Mouse (Mus musculus) midbrain, embryonic 15.5 days (tissue): Measurements from ENCODE around the gene Trmt2a. TPM values are rescaled to one million over a fixed set of nuclear protein-coding genes. Genes with fewer than 3 reads are reported as not detected.

Experiments used
- ATAC-seq: fragments of 200-750 bp; cut with Nextera tagmentation; replicated peaks from 2 replicates; pipeline ENCODE4 v1.8.0; 2017; ENCODE audit warnings: moderate TSS enrichment
- H3K27ac ChIP-seq: fragments of 300-500 bp; sonication (generic); 2 replicates; pipeline ENCODE4 v1.5.1; 2015; ENCODE audit warnings: mild to moderate bottlenecking, inconsistent platforms
- H3K27me3 ChIP-seq: fragments of 300-500 bp; sonication (generic); replicated peaks from 2 replicates; pipeline ENCODE4 v1.6.1; 2015; ENCODE audit warnings: inconsistent platforms
- H3K36me3 ChIP-seq: fragments of 300-500 bp; sonication (generic); replicated peaks from 2 replicates; pipeline ENCODE4 v1.6.1; 2015; ENCODE audit warnings: inconsistent platforms
- H3K4me1 ChIP-seq: fragments of 300-500 bp; sonication (generic); 2 replicates; pipeline ENCODE4 v1.6.1; 2015; ENCODE audit warnings: inconsistent platforms
- H3K4me2 ChIP-seq: fragments of 300-500 bp; sonication (generic); 2 replicates; pipeline ENCODE4 v1.6.1; 2015; ENCODE audit warnings: inconsistent platforms, mild to moderate bottlenecking, moderate library complexity
- H3K4me3 ChIP-seq: fragments of 300-500 bp; sonication (generic); 2 replicates; pipeline ENCODE4 v1.5.1; 2015; ENCODE audit warnings: mild to moderate bottlenecking, inconsistent platforms
- H3K9ac ChIP-seq: fragments of 300-500 bp; sonication (generic); 2 replicates; pipeline ENCODE4 v1.6.1; 2015; ENCODE audit warnings: mild to moderate bottlenecking, inconsistent platforms
- H3K9me3 ChIP-seq: fragments of 300-500 bp; sonication (generic); 2 replicates; pipeline ENCODE4 v1.6.1; 2016; ENCODE audit warnings: inconsistent platforms
- WGBS: fragments of 180-500 bp; shearing (Covaris S2); methylation state at CpG from one replicate; pipeline ENCODE4 v1.1.7; 2015; ENCODE audit warnings: mixed read lengths; 5-methylcytosine and 5-hydroxymethylcytosine counted together
- polyA plus RNA-seq: library from polyadenylated mRNA; unstranded; fragments of >200 nt; fragmentation: Nextera tagmentation; extraction: Ambion mirVana; gene quantifications from 2 replicates; pipeline ENCODE4 v1.2.1, GENCODE M21; 2015

The Trmt2a gene
- polyA plus RNA-seq, 1 experiment from 2014 or later, result 107 TPM

GRCm38 (mm10) chr16:18220001-18220400 is 28.5 kb upstream of the Trmt2a start:
- WGBS, result 66% methylated on average over 8 of the region's 8 CpGs
- Histone ChIP-seq H3K27me3 (no peaks in the 10 kb centered on the region), H3K9me3 (no peaks in the 10 kb centered on the region), H3K4me1 (peaks cover 25% of the 10 kb centered on the region), H3K36me3 (peaks cover 28% of the 10 kb centered on the region), H3K27ac (no peak overlapping the region), H3K4me3 (no peak overlapping the region), H3K9ac (no peak overlapping the region), H3K4me2 (no peak overlapping the region)
- no peak for ATAC-seq

GRCm38 (mm10) chr16:18220856-18221542 is 27.5 kb upstream of the Trmt2a start:
- Histone ChIP-seq H3K4me2 (no peak overlapping the region), H3K9ac (no peak overlapping the region), H3K9me3 (no peaks in the 10 kb centered on the region), H3K27me3 (no peaks in the 10 kb centered on the region), H3K4me3 (no peak overlapping the region), H3K27ac (no peak overlapping the region), H3K36me3 (peaks cover 38% of the 10 kb centered on the region), H3K4me1 (peaks cover 15% of the 10 kb centered on the region)
- 91% methylated on average over 6 of the region's 6 CpGs for WGBS
- 0 out of 2 replicates have a peak, but pooled peaks have one; percentile 6 for ATAC-seq

GRCm38 (mm10) chr16:18221543-18221898 is 27.0 kb upstream of the Trmt2a start:
- H3K36me3 ChIP-seq, result peaks cover 38% of the 10 kb centered on the region
- H3K9me3 ChIP-seq, result no peaks in the 10 kb centered on the region
- WGBS, result 77% methylated on average over 11 of the region's 11 CpGs
- peaks cover 12% of the 10 kb centered on the region for H3K4me1 ChIP-seq
- no peak overlapping the region for H3K4me2 ChIP-seq
- no peak overlapping the region for H3K9ac ChIP-seq
- H3K4me3 ChIP-seq, result no peak overlapping the region
- no peaks in the 10 kb centered on the region for H3K27me3 ChIP-seq
- no peak for ATAC-seq
- no peak overlapping the region for H3K27ac ChIP-seq

GRCm38 (mm10) chr16:18222188-18222587 is 26.3 kb upstream of the Trmt2a start:
- H3K9me3 ChIP-seq, result no peaks in the 10 kb centered on the region
- no peak for ATAC-seq
- no peak overlapping the region for H3K9ac ChIP-seq
- H3K4me3 ChIP-seq, result no peak overlapping the region
- no peaks in the 10 kb centered on the region for H3K27me3 ChIP-seq
- H3K4me1 ChIP-seq, result peaks cover 12% of the 10 kb centered on the region
- peaks cover 43% of the 10 kb centered on the region for H3K36me3 ChIP-seq
- no peak overlapping the region for H3K4me2 ChIP-seq
- H3K27ac ChIP-seq, result no peak overlapping the region
- WGBS, result 88% methylated on average over 11 of the region's 11 CpGs

GRCm38 (mm10) chr16:18227187-18227586 is 21.3 kb upstream of the Trmt2a start:
- H3K36me3 ChIP-seq, result peaks cover 53% of the 10 kb centered on the region
- no peaks in the 10 kb centered on the region for H3K9me3 ChIP-seq
- no peaks in the 10 kb centered on the region for H3K27me3 ChIP-seq
- H3K9ac ChIP-seq, result no peak overlapping the region
- H3K27ac ChIP-seq, result no peak overlapping the region
- H3K4me1 ChIP-seq, result peaks cover 16% of the 10 kb centered on the region
- H3K4me3 ChIP-seq, result no peak overlapping the region
- 94% methylated on average over 13 of the region's 13 CpGs for WGBS
- H3K4me2 ChIP-seq, result no peak overlapping the region
- no peak for ATAC-seq

GRCm38 (mm10) chr16:18227897-18228422 is 20.5 kb upstream of the Trmt2a start:
- ATAC-seq, result no peak
- Histone ChIP-seq H3K9ac (no peak overlapping the region), H3K27ac (no peak overlapping the region), H3K9me3 (no peaks in the 10 kb centered on the region), H3K4me1 (peaks cover 16% of the 10 kb centered on the region), H3K36me3 (peaks cover 45% of the 10 kb centered on the region), H3K4me3 (no peak overlapping the region), H3K4me2 (no peak overlapping the region), H3K27me3 (no peaks in the 10 kb centered on the region)
- WGBS, result 95% methylated on average over 20 of the region's 20 CpGs

- no peak overlapping the region for H3K4me3 ChIP-seq
- no peak overlapping the region for H3K4me2 ChIP-seq
- H3K36me3 ChIP-seq, result peaks cover 36% of the 10 kb centered on the region
- H3K4me1 ChIP-seq, result peaks cover 24% of the 10 kb centered on the region
- WGBS, result 90% methylated on average over 4 of the region's 4 CpGs
- no peak overlapping the region for H3K9ac ChIP-seq
- ATAC-seq, result no peak
- no peaks in the 10 kb centered on the region for H3K27me3 ChIP-seq
- no peaks in the 10 kb centered on the region for H3K9me3 ChIP-seq
- no peak overlapping the region for H3K27ac ChIP-seq
Measured at GRCm38 (mm10) chr16:18228856-18229255, 19.6 kb upstream of the Trmt2a start.

- H3K27ac ChIP-seq, result no peak overlapping the region
- H3K4me1 ChIP-seq, result peaks cover 30% of the 10 kb centered on the region
- H3K4me2 ChIP-seq, result no peak overlapping the region
- no peak overlapping the region for H3K4me3 ChIP-seq
- H3K9ac ChIP-seq, result no peak overlapping the region
- H3K36me3 ChIP-seq, result peaks cover 29% of the 10 kb centered on the region
- no peak for ATAC-seq
- no peaks in the 10 kb centered on the region for H3K27me3 ChIP-seq
- no peaks in the 10 kb centered on the region for H3K9me3 ChIP-seq
- WGBS, result 63% methylated on average over 11 of the region's 11 CpGs
Measured at GRCm38 (mm10) chr16:18229622-18230021, 18.9 kb upstream of the Trmt2a start.

- ATAC-seq, result no peak
- WGBS, result 90% methylated on average over 6 of the region's 6 CpGs
Measured at GRCm38 (mm10) chr16:18230617-18231016, 17.9 kb upstream of the Trmt2a start.

GRCm38 (mm10) chr16:18231047-18231446 is 17.4 kb upstream of the Trmt2a start:
- peaks cover 15% of the 10 kb centered on the region; the same call in 1 of the 2 replicates for H3K36me3 ChIP-seq
- no peak for ATAC-seq
- H3K9ac ChIP-seq, result no peak overlapping the region
- H3K4me3 ChIP-seq, result no peak overlapping the region
- H3K4me1 ChIP-seq, result peaks cover 37% of the 10 kb centered on the region
- no peak overlapping the region for H3K4me2 ChIP-seq
- WGBS, result 91% methylated on average over 3 of the region's 3 CpGs
- no peaks in the 10 kb centered on the region for H3K9me3 ChIP-seq
- no peak overlapping the region for H3K27ac ChIP-seq
- H3K27me3 ChIP-seq, result no peaks in the 10 kb centered on the region

More at GRCm38 (mm10) chr16:18230617-18231016, 17.9 kb upstream of the Trmt2a start:
- H3K36me3 ChIP-seq, result peaks cover 19% of the 10 kb centered on the region; the same call in 1 of the 2 replicates
- H3K9me3 ChIP-seq, result no peaks in the 10 kb centered on the region
- no peaks in the 10 kb centered on the region for H3K27me3 ChIP-seq
- H3K9ac ChIP-seq, result no peak overlapping the region
- H3K4me1 ChIP-seq, result peaks cover 33% of the 10 kb centered on the region
- no peak overlapping the region for H3K27ac ChIP-seq
- no peak overlapping the region for H3K4me3 ChIP-seq
- H3K4me2 ChIP-seq, result no peak overlapping the region

GRCm38 (mm10) chr16:18231451-18231850 is 17.0 kb upstream of the Trmt2a start:
- Histone ChIP-seq H3K27me3 (no peaks in the 10 kb centered on the region), H3K27ac (no peak overlapping the region), H3K36me3 (peaks cover 15% of the 10 kb centered on the region; the same call in 1 of the 2 replicates), H3K9ac (no peak overlapping the region), H3K4me1 (peaks cover 41% of the 10 kb centered on the region), H3K9me3 (no peaks in the 10 kb centered on the region), H3K4me3 (no peak overlapping the region), H3K4me2 (no peak overlapping the region)
- WGBS, result 91% methylated on average over 4 of the region's 4 CpGs
- ATAC-seq, result no peak

GRCm38 (mm10) chr16:18233451-18233850 is 15.0 kb upstream of the Trmt2a start:
- Histone ChIP-seq H3K27me3 (no peaks in the 10 kb centered on the region), H3K4me1 (peaks cover 44% of the 10 kb centered on the region), H3K27ac (no peak overlapping the region), H3K9me3 (no peaks in the 10 kb centered on the region), H3K9ac (peak overlapping the region; percentile 20; the same call in 1 of the 2 replicates), H3K36me3 (0 out of 2 replicates have a peak, but pooled peaks cover 4% of the 10 kb centered on the region), H3K4me2 (peak overlapping the region; percentile 82), H3K4me3 (peak overlapping the region; percentile 66)
- WGBS, result 44% methylated on average over 1 of the region's 1 CpGs
- ATAC-seq, result no peak
